Mouse (Mus musculus) stomach, embryonic 14.5 days (tissue): Measurements from ENCODE around the gene Gm28551. TPM values are rescaled to one million over a fixed set of nuclear protein-coding genes. Genes with fewer than 3 reads are reported as not detected.
"Not testable (repeated sequence)": the region's sequence is repeated elsewhere in the genome, so short reads cannot be mapped to it uniquely, and the experiment has no call there.

Experiments
- ATAC-seq: fragments of 200-750 bp; cut with Nextera tagmentation; 2 replicates; pipeline ENCODE4 v1.8.0; 2017; ENCODE audit warnings: low read depth, moderate TSS enrichment; ENCODE audit not compliant: insufficient number of reproducible peaks, insufficient read depth, low FRiP score
- H3K27ac ChIP-seq: fragments of 300-500 bp; sonication (generic); 2 replicates; pipeline ENCODE4 v1.5.1; 2014; ENCODE audit warnings: mild to moderate bottlenecking, low read length, moderate library complexity, mixed read lengths
- H3K27me3 ChIP-seq: fragments of 300-500 bp; sonication (generic); 2 replicates; pipeline ENCODE4 v1.6.1; 2014; ENCODE audit warnings: low read length, control low read depth, mixed read lengths; ENCODE audit not compliant: control insufficient read depth, insufficient read depth
- H3K36me3 ChIP-seq: fragments of 300-500 bp; sonication (generic); 2 replicates; pipeline ENCODE4 v1.6.1; 2014; ENCODE audit warnings: mild to moderate bottlenecking, control low read depth, low read length, moderate library complexity, mixed read lengths; ENCODE audit not compliant: control insufficient read depth, insufficient read depth
- H3K4me1 ChIP-seq: fragments of 300-500 bp; sonication (generic); 2 replicates; pipeline ENCODE4 v1.6.1; 2014; ENCODE audit warnings: low read length, control low read depth, mixed read lengths; ENCODE audit not compliant: control insufficient read depth, insufficient read depth
- H3K4me2 ChIP-seq: fragments of 300-500 bp; sonication (generic); replicated peaks from 2 replicates; pipeline ENCODE4 v1.6.1; 2014; ENCODE audit warnings: low read depth, low read length, control low read depth
- H3K4me3 ChIP-seq: fragments of 300-500 bp; sonication (generic); 2 replicates; pipeline ENCODE4 v1.5.1; 2014; ENCODE audit warnings: low read depth, low read length, control low read depth
- H3K9ac ChIP-seq: fragments of 300-500 bp; sonication (generic); replicated peaks from 2 replicates; pipeline ENCODE4 v1.6.1; 2014; ENCODE audit warnings: low read depth, mild to moderate bottlenecking, control low read depth, low read length, moderate library complexity, mixed read lengths
- H3K9me3 ChIP-seq: fragments of 300-500 bp; sonication (generic); 2 replicates; pipeline ENCODE4 v1.6.1; 2016; ENCODE audit warnings: low read depth, low read length, control low read depth; ENCODE audit not compliant: control insufficient read depth
- WGBS: fragments of 180-500 bp; shearing (Covaris S2); extraction: QIAGEN DNeasy Blood & Tissue Kit; methylation state at CpG from one replicate; pipeline ENCODE4 v1.1.7; 2014; 5-methylcytosine and 5-hydroxymethylcytosine counted together
- polyA plus RNA-seq: library from polyadenylated mRNA; unstranded; fragments of >200 nt; fragmentation: Nextera tagmentation; extraction: Ambion mirVana; gene quantifications from 2 replicates; pipeline ENCODE4 v1.2.1, GENCODE M21; 2014

Gm28551 gene
- 0.87 and 0.88 TPM in 2 replicates for polyA plus RNA-seq

DNA sequence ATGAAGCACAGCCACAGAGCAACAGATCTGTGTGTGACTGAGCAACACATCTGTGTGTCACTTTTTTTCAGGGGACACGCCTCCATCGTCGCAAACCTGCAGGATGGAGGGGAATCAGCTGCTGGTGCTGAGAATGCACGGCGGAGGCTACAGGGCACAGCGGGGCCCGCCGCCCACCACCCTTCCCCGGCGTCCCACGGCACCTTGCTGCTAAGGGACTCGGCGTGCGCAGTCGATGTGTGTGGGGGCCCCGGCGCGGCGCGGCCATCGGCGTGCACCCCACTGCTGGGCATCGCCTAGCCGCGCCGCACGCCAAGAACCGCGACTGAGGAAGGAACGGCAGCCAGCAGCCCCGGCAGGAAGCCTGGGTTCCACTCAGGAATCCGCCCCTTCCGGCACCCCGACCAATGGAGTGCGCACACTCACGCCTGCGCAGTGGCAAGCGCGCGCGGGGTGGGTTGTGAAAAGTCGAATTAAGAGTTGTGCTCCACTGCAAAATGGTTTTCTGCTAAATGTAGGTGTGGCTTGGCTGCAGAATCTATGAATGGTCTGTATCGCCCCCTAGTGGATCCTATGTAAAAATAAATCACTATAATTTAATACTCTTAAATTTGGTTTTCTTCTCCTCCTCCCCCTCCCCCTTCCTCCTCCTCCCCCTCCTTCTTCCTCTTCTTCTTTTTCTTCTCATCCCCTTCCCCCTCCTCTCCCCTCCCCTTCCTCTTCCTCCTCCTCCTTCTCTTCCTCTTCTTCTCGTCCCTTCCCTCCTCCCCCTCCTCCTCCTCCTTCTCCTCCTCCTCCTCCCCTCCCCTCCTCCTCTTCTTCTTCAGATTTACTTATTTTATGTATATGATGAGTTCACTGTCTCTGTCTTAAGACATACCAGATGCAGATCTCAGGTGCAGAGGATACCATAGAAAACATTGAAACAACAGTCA, at the start of gene Gm28551, which contains the start of the genes Asdurf and Asnsd1:
Gm28551 (minus strand) TSS at position 341 of the 935 bp plus-strand sequence.
Asdurf (minus strand) TSS at position 293 of the 935 bp plus-strand sequence.
Asnsd1 (minus strand) TSS at position 426 of the 935 bp plus-strand sequence.
- H3K4me3 ChIP-seq = peak within 1 kb of the TSS; percentile 80
- no peaks in the 10 kb centered on the region for H3K27me3 ChIP-seq
- H3K4me1 ChIP-seq = peaks cover 5% of the 10 kb centered on the region; the same call in 1 of the 2 replicates
- H3K9ac ChIP-seq = peak within 1 kb of the TSS; percentile 93
- peak within 1 kb of the TSS; percentile 38 for H3K4me2 ChIP-seq
- peak; percentile 100 for ATAC-seq
- peaks cover 10% of the 10 kb centered on the region for H3K36me3 ChIP-seq
- under 1% methylated on average over 44 of the region's 44 CpGs for WGBS
- peak within 1 kb of the TSS; percentile 81 for H3K27ac ChIP-seq
- no peaks in the 10 kb centered on the region for H3K9me3 ChIP-seq

DNA sequence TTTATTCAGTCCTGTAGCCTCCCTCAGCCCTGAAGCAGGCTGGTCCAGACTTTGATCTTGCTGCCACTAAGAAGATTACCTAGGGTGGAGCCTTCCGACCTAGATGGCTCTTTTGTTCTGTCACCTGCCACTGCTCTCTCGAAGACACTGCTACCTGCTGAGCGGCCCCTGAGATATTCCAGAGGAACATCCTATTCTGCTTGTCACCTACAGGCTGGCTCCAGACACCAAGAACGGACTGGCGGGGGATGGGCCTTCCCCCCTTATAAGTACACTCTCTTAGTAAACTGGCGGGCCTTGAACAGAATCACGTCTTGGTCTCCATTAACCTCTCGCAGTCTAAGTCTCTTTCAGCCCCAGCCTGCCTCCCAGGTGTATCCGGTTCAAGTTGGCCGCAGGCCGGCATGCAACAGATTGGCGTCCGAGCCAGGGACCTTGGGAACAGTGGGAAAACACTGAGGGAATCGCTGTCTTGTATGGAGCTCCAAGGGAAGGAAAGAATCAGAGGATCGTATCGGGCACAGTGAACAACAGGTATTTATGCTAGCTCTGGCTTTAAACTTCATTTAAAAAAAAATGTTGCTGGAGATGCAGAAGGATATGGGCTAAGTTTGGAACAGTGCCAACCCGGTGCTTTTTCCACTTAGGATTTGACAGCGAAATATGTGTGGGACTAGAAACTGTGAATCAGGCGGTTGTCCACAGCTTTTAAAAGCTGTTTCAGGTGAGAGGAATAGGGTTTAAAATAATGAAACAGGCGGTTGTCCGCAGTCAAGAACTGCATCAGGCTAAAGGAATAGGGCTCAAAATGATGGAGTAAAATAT, 41.7 kb upstream of the Gm28551 start:
- H3K27ac ChIP-seq, H3K9ac ChIP-seq, H3K9me3 ChIP-seq, H3K27me3 ChIP-seq, H3K36me3 ChIP-seq, H3K4me1 ChIP-seq, ATAC-seq, H3K4me3 ChIP-seq: not testable (repeated sequence)
- 30% methylated on average over 21 of the region's 21 CpGs for WGBS
- H3K4me2 ChIP-seq = 0 out of 2 replicates have a peak overlapping the region, but pooled peaks have one; percentile 7

DNA sequence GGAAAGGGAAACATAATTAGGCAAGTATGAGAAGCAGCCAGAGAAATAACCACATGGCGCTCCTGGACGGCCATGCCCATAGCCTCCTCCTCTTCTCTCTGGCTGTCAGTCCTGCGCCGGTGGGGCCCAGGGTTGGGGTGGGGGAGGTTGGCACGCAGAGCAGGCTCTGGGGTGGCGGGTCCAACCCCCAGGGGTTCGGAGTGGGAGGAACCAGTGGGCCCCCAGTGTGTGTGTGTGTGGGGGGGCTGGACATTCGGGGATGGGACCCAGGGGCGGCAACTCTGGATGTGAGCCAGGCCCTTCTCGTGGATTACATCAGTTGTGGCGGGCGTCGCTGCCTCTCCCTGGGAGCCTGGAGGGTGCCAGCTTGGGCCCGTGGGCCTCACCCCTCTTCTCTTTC, 36.3 kb upstream of the Gm28551 start:
- no peak overlapping the region for H3K4me3 ChIP-seq
- no peak for ATAC-seq
- H3K27ac ChIP-seq = no peak overlapping the region
- H3K9me3 ChIP-seq = no peaks in the 10 kb centered on the region
- no peaks in the 10 kb centered on the region for H3K36me3 ChIP-seq
- H3K4me2 ChIP-seq = no peak overlapping the region
- H3K9ac ChIP-seq = no peak overlapping the region
- WGBS = 91% methylated on average over 11 of the region's 14 CpGs
- no peaks in the 10 kb centered on the region for H3K27me3 ChIP-seq
- no peaks in the 10 kb centered on the region for H3K4me1 ChIP-seq

DNA sequence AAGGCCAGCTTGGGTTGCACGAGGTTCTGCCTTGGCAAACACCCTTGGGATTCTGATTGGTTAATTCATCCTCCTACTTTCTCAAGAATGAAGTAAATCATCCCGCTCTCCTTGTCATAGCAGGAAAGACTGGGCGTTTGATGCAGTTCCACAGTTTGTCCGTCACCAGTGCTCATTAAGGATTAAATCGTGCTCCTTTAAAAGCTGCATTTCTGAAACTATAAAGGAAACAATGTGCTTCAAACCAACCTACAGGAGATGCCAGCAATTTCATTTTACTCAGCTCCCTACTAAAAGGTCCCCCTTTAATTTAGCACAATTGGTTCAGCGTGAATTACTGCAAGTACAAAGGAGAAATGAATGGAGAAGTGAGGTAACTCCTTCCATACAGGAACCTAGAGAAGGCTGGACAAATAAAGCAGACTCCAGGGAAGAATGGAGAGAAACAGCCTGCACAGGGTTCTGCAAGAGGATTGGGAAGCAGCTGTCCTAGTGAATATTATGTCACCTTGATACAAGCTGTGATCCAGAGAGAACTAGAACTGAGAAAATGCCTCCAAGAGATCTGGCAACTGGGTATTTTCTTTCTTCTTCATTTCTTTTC, 31.7 kb upstream of the Gm28551 start:
- Histone ChIP-seq H3K4me3 (no peak overlapping the region), H3K4me1 (no peaks in the 10 kb centered on the region), H3K27ac (no peak overlapping the region), H3K36me3 (no peaks in the 10 kb centered on the region), H3K4me2 (no peak overlapping the region), H3K27me3 (no peaks in the 10 kb centered on the region), H3K9ac (no peak overlapping the region), H3K9me3 (no peaks in the 10 kb centered on the region)
- no peak for ATAC-seq
- 70% methylated on average over 6 of the region's 6 CpGs for WGBS

GRCm38 (mm10) chr1:53377731-53378130, 25.3 kb upstream of the Gm28551 start:
- H3K27ac ChIP-seq = no peak overlapping the region
- ATAC-seq = no peak
- 67% methylated on average over 3 of the region's 3 CpGs for WGBS

DNA sequence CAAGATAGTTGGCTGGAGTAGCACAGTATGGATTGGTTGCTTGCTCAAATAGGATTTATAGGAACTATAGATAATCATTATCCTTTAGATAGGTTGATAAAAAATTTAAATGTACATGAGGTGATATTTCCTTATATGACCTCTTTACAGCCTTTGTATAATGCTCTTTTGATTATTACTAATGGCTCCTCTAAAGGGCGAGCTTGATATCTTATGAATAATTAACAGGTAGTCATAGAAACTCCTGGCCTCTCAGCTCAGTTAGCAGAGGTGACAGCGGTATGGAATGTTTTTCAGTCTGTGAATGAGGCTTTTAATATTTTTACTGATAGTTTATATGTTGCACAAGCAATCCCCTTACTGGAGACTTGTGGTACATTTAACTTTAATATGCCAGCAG, 23.5 kb upstream of the Gm28551 start:
- not testable (repeated sequence) for ATAC-seq, H3K9me3 ChIP-seq

More at GRCm38 (mm10) chr1:53377731-53378130, 25.3 kb upstream of the Gm28551 start:
- no peaks in the 10 kb centered on the region for H3K9me3 ChIP-seq
- no peaks in the 10 kb centered on the region for H3K36me3 ChIP-seq
- no peaks in the 10 kb centered on the region for H3K4me1 ChIP-seq
- no peaks in the 10 kb centered on the region for H3K27me3 ChIP-seq
- no peak overlapping the region for H3K4me3 ChIP-seq
- no peak overlapping the region for H3K4me2 ChIP-seq
- H3K9ac ChIP-seq = no peak overlapping the region

DNA sequence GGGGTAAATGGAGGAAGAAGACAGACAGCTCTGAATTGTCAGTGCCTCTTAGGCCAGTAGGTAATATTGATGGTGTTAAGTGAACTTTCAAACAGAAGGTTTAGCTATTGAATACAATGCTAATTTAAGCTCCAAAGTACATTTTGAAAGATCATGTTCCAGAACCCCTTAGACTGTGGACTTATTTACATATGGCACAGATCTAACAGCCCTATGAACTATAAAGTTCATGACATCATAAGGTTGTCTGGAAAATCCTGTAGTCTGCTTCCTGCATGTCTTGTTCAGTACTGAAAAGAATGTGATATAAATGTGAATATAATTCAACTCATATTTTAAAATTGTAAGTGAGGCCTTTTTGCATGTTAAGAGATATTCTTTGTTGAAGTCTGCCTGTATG, 6.5 kb upstream of the Gm28551 start:
- Histone ChIP-seq H3K4me1 (no peaks in the 10 kb centered on the region), H3K27ac (no peak overlapping the region), H3K4me3 (no peak overlapping the region), H3K9ac (no peak overlapping the region), H3K4me2 (no peak overlapping the region), H3K27me3 (no peaks in the 10 kb centered on the region), H3K36me3 (no peaks in the 10 kb centered on the region), H3K9me3 (no peaks in the 10 kb centered on the region)
- no peak for ATAC-seq

More for the DNA sequence above, 23.5 kb upstream of the Gm28551 start:
- H3K27me3 ChIP-seq, H3K4me2 ChIP-seq, H3K27ac ChIP-seq, H3K4me3 ChIP-seq, H3K36me3 ChIP-seq, H3K4me1 ChIP-seq, H3K9ac ChIP-seq: not testable (repeated sequence)
- 75% methylated on average over 2 of the region's 2 CpGs for WGBS

DNA sequence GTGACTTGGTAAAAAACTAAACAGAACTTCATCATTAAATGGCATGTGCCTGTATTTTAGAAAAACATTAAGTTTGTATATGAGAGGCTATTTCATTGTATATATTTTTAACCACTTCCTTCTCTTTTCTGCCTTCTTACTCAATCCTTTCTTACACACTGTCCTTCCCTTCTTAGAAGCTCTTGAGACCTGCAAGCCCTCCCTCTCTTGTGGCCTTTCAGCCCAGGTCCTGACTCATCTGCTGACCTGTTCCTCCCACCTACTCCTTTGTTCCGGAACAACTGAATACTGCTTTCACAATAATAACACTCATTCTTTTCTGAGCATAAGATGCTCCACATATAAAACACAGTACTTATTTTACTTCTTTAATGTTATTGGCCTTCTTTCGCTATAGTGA, 11.4 kb downstream of the Gm28551 start:
- Histone ChIP-seq H3K4me3 (no peak overlapping the region), H3K9me3 (peaks cover 4% of the 10 kb centered on the region; the same call in 1 of the 2 replicates), H3K9ac (no peak overlapping the region), H3K27me3 (no peaks in the 10 kb centered on the region), H3K4me2 (no peak overlapping the region), H3K36me3 (peaks cover 17% of the 10 kb centered on the region), H3K27ac (no peak overlapping the region), H3K4me1 (no peaks in the 10 kb centered on the region)
- no peak for ATAC-seq
- 96% methylated on average over 2 of the region's 2 CpGs for WGBS
